Mouse (Mus musculus): ENCODE data around the gene Ppp1r3f.

The Ppp1r3f gene

DNA sequence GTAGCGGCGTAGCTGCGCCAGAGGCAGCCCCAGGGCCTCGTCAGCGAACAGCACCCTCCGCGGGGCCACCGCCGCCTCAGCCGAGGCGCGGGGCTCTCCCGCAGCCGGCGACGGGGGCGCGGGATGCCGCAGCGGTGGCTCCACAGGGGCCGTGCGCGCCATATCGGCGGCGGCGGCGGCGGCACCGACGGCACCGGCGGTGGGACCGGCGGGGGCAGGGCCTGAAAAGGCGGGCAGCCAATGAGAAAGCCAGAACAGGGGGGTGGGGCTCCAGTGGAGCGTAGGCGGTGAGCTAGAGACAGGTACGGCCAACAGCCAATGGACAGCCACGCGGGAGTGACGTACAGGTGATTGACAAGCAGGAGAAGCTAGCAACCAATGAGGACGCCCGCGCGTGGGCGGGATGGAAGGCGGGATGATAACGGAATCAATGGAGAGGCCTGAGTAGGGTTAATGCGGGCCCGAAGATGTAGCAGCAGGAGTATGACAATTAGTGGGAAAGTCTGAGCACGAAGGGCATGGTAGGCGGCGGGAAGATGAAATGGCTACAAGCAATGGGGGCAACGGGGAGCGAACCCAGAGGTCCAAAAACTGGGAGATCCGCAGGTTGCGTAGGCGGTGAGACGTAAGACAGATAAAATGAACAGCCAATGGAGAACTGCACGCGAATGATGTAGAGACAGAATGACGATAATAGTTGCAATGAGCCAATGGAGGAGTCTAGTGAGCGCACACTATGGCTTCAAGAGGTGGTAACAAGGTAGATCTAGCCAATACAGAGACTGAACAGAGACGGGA is at the start of gene Ppp1r3f:
Gene Ppp1r3f (minus strand): TSS at position 197 of the 798 bp plus-strand sequence.
- DNase-seq (ENCODE audit: low read depth, low spot score), result peak; percentile 98

DNA sequence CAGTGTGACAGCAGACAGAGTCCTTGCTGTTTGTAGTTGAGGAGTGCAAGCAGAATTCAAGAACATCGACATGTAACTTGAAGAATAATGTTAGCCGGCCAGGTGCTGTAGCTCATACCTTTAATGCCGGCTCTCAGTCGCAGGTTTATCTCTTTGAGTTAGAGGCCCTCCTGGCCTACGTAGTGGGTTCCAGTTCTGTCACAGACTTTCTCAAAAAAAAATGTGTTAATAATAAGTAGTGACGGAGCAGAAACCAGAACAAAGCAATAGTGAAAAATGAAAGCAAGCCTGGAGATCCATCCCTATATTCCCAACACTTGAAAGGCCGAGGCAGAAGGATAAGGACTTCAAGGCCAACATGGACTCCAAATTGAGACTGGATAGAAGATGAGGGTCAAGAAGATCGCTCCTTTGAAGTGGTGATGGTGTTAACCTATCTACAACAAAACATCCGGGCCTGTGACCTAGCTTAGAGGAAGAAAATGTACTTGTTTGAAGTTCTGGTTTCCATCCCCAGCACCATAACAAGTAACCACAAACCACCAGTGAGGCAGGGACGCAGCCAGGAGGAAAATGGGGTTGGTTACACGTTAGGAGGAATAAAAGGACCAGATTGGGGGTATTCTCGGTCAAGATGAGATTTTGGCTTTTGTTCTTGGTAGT is 43.9 kb upstream of the Ppp1r3f start:
- DNase-seq (ENCODE audit: low read depth, low spot score), result no peak

GRCm38 (mm10) chrX:7610536-7611258 is 36.6 kb upstream of the Ppp1r3f start:
- DNase-seq (ENCODE audit: low read depth, low spot score), result no peak

DNA sequence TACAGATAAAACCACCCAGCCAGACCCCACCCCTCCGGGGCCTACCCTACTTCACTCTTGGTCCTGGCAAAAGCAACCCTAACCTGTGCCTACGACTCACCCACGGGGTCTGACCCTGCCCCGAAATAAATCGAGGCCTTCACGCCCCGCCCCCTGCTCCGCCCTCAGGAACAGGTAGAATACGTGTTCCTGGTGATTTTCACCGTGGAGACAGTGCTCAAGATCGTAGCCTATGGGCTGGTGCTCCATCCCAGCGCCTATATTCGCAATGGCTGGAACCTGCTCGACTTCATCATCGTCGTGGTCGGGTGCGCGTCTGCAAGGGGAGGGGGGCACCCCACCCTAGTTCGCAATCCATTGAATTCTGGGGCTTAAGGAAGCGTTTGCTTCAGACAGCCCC is 36.0 kb upstream of the Ppp1r3f start:
- DNase-seq (ENCODE audit: low read depth, low spot score), result no peak

- no peak for DNase-seq (ENCODE audit: low read depth, low spot score)
Measured at GRCm38 (mm10) chrX:7606783-7607182, 32.7 kb upstream of the Ppp1r3f start, which contains the start of gene Cacna1f. TSS of gene Cacna1f (plus strand) at chrX:7607083.

- no peak for DNase-seq (ENCODE audit: low read depth, low spot score)
Measured at GRCm38 (mm10) chrX:7605575-7605941, 31.5 kb upstream of the Ppp1r3f start.

DNA sequence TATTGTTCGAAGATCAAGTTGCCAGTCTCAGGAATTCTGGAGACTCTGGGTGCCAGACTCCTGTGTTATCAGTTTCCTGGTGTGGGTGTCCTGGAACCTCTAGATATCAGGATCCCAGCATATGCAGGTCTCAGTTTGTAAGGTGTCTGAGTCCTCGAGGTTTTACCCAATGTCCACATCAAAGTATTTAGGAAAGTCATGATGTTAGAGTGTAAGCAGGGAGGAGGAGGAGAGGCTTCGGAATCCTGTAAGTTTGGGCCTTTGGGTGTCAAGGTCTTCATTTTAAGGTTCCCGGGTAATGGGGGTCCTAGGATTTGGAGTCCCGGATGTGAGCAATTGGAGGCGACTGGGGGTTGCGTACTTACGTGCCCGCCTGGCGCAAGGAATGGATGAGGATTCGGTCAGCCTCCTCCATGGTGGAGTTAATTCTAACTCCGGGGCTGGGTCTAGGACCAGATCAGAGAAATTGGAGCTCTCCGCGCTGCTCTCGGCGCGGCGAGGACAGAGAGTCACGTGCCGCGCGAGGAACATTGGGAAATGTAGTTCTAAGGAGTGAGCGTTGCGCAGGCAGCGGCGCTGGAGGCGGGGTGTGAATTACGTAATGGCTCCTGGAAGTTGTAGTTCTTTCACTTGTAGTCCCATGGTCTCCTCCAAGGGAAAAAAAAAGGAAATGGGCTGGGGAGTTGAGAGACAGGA is 30.9 kb upstream of the Ppp1r3f start, which contains the start of gene Ccdc22:
Gene Ccdc22 (minus strand): TSS at position 639 of the 696 bp plus-strand sequence.
- peak; percentile 94 for DNase-seq (ENCODE audit: low read depth, low spot score)

GRCm38 (mm10) chrX:7604004-7604403 is 29.9 kb upstream of the Ppp1r3f start:
- no peak for DNase-seq (ENCODE audit: low read depth, low spot score)

GRCm38 (mm10) chrX:7595371-7595770 is 21.3 kb upstream of the Ppp1r3f start:
- no peak for DNase-seq (ENCODE audit: low read depth, low spot score)

GRCm38 (mm10) chrX:7586356-7586755 is 12.3 kb upstream of the Ppp1r3f start:
- no peak for DNase-seq (ENCODE audit: low read depth, low spot score)

GRCm38 (mm10) chrX:7583881-7584280 is 9.8 kb upstream of the Ppp1r3f start:
- no peak for DNase-seq (ENCODE audit: low read depth, low spot score)

GRCm38 (mm10) chrX:7581151-7581550 is 7.1 kb upstream of the Ppp1r3f start:
- no peak for DNase-seq (ENCODE audit: low read depth, low spot score)

DNA sequence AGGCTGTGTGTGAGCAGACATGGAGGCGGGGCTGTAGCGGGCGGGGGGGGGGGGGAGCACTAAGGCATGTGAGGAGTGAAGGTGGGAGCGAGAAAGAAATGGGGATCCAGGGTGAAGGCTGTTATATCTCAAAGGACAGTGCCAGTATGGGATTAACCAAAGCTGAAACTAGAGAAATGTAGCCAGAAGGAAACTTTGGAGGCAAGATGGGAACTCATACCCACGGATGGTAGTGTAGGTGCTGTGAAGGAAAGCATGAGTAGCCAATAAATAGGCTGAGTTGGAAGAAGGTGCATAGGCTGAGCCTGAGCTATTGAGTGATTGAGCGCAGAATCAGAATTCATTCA is 775 bp upstream of the Ppp1r3f start:
- DNase-seq (ENCODE audit: low read depth, low spot score), result no peak

DNA sequence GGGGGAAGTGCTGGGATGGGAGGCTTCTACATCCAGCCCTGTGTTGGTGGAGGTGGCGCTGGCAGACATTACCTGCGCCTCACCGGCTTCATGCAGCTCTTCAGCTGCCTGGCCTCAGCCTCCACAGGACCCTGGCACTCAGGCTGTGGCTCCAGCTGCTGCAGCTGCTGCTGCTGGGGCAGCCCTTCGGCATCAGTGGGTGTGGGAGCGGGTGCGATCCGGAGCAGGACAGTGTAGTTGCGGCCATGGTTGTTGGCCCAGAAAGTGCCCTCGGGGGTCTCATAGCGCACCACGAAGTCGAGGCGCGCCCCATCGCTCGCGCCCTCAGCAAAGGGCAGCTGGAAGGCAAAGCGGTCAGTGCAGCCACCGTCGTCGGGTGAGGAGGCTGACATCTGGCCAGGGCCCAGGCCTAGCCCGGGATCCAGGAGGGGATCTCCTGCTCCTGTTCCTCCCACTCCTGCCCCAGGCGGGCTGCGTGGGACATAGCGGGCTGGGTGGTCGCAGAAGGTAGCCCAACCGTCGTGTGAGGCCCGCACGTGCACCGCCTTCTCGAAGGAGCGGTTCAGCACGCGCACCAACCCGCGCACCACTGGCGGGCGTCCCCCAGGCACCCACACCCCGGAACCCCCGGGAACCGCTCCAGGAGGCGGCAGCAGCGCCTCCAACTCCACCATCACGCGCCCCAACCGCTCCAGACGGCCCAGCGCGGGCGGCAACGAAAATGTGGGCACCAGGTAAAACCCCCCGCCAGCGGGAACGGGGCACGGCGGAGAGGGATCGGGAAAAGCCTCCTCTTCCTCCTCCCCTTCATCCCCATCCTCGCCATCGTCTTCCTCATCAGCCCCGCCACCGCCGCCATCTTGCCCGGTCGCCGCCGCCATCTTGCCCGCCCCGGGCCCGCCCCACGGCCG is 652 bp downstream of the Ppp1r3f start, which contains the start of gene Foxp3:
Gene Foxp3 (plus strand): TSS at position 469 of the 911 bp plus-strand sequence.
- peak; percentile 15 for DNase-seq (ENCODE audit: low read depth, low spot score)

DNA sequence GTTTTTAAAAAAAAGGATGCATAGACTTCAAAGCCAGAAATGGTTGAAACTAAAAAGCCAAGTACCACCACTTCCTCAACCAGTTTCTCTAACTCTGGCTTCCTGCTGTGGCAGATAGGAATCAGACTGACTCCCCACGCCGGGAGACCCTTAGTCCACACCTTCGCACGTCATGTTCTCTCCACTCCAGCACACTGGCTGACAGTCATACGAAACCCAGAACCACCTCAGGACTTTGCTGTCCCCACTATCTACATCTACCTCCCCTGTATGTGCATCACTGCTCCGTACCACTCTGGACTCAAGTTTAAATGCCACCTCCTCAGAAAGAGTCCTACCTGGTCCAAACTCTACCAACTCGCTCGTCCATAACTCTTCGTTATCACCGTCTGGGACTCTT is 1.6 kb downstream of the Ppp1r3f start:
- DNase-seq (ENCODE audit: low read depth, low spot score), result no peak

GRCm38 (mm10) chrX:7571565-7572136 is 2.4 kb downstream of the Ppp1r3f start:
- DNase-seq (ENCODE audit: low read depth, low spot score), result no peak

DNA sequence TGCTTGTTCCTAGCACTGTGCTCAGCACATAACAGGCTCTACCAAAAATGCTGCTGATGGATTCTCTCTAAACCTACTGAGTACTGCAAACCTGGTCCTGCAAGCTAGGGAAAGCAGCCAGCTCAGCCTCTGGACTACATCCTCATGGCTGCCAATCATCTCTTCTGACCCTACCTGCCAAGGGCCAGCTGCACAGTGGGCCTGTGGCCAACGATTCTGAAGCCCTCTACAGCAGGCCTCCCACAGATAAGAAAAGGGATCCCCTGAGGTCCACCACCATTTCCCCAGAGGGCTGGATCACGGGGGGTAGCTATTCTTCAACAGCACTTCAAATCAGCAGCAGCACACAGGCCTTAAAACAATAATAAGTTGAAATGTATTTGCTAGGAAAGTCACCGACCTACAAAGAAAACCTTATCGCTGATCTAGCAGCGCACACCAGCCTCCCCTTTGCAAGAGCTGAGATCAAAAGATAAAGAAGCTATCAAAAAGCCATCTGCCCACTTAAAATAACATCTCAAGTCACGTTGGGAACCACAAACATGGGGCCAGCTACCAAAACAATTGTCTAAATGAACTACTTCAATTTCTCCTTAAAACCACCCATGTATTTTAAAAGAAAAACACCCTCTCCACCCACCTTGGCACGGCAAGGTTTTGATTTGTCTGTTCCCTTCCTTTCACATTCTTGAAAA is 3.5 kb downstream of the Ppp1r3f start:
- DNase-seq (ENCODE audit: low read depth, low spot score), result no peak

- no peak for DNase-seq (ENCODE audit: low read depth, low spot score)
Measured at GRCm38 (mm10) chrX:7567491-7567890, 6.6 kb downstream of the Ppp1r3f start.

GRCm38 (mm10) chrX:7566352-7566751 is 7.7 kb downstream of the Ppp1r3f start:
- no peak for DNase-seq (ENCODE audit: low read depth, low spot score)

DNA sequence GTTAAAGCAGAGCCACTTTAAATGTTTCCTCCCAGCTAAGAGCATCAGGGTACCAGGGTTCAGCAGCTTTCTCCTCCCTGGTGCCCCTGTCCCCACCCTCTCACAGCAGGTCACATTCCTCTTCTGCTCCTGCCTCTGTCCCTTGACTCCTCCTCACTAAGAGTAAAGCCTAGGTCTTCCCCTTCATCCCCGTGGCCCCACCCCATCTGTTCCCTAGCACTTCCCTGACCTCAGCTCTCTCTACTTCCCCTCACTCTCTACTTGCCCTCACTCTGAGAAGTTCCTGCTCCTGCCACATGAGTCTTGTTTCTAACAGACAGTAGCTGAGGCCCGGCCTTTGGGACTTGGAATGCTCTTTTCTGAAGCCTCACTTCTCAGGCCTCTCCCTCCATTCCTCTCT is 11.0 kb downstream of the Ppp1r3f start:
- no peak for DNase-seq (ENCODE audit: low read depth, low spot score)
